Mouse (Mus musculus): ENCODE data around the gene Otof.

Gene Otof

DNA sequence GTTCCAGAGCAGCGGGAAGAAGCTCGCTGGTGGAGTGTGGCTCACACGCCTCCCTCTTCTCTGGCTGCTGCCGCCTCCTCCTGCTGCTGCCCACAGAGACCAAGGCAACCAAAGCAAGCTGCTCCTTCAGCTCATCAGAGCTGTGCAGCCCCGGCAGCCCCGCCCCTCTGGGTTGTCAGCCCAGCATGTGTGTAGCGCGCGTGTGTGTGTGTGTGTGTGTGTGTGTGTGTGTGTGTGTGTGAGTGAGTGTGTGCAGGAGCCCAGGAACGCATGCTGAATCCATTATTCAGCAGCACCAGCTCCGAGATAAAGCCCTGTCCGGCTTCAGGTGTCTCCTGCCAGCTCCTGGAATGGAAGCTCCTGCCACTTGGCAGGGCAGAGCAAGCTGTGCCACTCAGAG is at the start of gene Otof:
Gene Otof (minus strand): TSS at position 112 of the 400 bp plus-strand sequence.
- no peak for DNase-seq (ENCODE audit: low spot score in 2 of 2)

DNA sequence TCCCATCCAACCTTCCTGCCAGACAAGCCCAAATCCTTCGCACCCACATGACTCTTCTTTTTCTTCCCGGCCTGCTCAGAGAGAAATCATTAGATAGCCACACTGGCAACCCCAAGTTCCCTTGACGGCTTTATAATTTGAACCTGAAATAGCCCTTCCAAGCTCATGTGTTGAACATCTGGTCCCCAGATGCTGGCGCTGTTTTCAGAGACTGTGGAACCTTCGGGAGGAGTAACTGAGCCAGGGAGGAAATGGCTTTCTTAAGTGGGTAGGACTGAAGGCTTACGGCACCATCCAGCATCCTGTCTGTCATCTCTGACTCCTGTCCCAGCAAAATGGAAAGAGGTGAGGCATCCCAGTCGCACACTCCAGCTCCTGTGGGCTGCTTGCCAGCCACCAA is 35.6 kb upstream of the Otof start:
- no peak for DNase-seq (ENCODE audit: low spot score in 2 of 2)

- DNase-seq (ENCODE audit: low spot score in 2 of 2): no peak
These were observed 35.1 kb upstream of the Otof start for GRCm38 (mm10) chr5:30496821-30497220.

DNA sequence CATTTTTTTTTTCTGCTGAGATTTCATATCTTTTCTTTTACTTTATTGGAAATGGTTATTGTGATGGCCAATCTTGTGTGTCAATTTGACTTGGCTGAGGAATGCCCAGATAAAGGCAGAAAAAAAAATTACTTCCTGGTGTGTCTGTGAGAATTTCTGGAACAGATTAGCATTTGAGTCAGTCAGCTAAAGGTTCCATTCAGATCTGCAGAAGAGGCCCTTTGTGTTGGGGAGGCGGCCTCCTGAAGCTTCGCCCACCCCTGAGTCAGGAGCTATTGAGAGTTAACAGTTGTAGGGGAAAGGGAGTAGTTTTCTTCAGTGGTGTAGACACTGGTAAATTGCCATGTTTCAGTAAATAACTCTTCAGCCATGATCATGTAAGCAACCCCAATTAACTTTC is 33.6 kb upstream of the Otof start:
- no peak for DNase-seq (ENCODE audit: low spot score in 2 of 2)

- DNase-seq (ENCODE audit: low spot score in 2 of 2): no peak
These were observed 32.9 kb upstream of the Otof start for GRCm38 (mm10) chr5:30494606-30495005.

DNA sequence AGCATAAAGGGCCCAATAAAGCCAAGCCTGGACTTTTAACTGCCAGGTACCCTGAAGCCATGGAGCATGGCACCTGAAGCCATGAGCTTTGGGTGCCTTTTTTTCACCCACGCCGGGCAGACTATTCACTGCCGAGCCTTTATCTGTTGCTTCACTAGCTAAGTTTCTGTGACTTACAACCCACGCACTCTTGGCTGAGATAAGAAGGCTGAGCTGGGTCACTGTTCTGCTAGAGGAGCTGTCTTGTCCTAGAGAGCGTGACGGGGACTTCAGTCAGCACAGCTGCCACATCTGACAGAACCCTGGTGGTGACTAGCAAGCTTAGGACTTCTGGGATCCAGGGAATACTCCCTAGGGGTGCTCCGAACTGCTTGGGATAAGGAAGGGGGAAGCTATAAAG is 32.0 kb upstream of the Otof start:
- DNase-seq (ENCODE audit: low spot score in 2 of 2): no peak

DNA sequence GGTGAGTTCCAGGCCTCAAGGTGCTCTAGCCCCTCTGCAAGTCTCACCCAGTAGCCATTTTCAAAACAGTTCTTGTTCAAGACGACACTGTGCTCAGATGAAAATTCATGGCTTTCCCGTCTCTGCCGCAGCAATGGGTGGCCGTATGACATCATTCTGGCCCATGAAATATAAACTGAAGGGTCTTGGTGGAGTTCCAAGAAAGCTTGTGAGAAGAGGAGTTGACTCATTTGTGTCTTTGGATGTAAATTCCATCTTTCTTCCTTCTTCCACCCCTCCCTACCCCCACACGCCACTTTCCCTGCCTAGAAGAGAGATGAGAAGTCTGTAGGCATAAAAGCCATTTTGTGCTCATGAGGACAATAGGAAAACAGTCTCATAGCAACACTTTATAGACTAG is 29.1 kb upstream of the Otof start:
- no peak for DNase-seq (ENCODE audit: low spot score in 2 of 2)

- DNase-seq (ENCODE audit: low spot score in 2 of 2): no peak
These were observed 28.5 kb upstream of the Otof start for GRCm38 (mm10) chr5:30490215-30490614.

- DNase-seq (ENCODE audit: low spot score in 2 of 2): no peak
These were observed 23.4 kb upstream of the Otof start for GRCm38 (mm10) chr5:30485136-30485535.

GRCm38 (mm10) chr5:30484591-30484990 is 22.9 kb upstream of the Otof start:
- no peak for DNase-seq (ENCODE audit: low spot score in 2 of 2)

- DNase-seq (ENCODE audit: low spot score in 2 of 2): no peak
These were observed 21.8 kb upstream of the Otof start for GRCm38 (mm10) chr5:30483533-30483932.

GRCm38 (mm10) chr5:30482319-30482718 is 20.6 kb upstream of the Otof start:
- peak; percentile 36 to 40 for DNase-seq (ENCODE audit: low spot score in 2 of 2)

- DNase-seq (ENCODE audit: low spot score in 2 of 2): peak in 1 of 2 experiments; percentile 5
These were observed 14.8 kb upstream of the Otof start for GRCm38 (mm10) chr5:30476534-30476933.

GRCm38 (mm10) chr5:30472148-30472547 is 10.4 kb upstream of the Otof start:
- DNase-seq (ENCODE audit: low spot score in 2 of 2): no peak

- no peak for DNase-seq (ENCODE audit: low spot score in 2 of 2)
These were observed 8.7 kb upstream of the Otof start for GRCm38 (mm10) chr5:30470454-30470853.

DNA sequence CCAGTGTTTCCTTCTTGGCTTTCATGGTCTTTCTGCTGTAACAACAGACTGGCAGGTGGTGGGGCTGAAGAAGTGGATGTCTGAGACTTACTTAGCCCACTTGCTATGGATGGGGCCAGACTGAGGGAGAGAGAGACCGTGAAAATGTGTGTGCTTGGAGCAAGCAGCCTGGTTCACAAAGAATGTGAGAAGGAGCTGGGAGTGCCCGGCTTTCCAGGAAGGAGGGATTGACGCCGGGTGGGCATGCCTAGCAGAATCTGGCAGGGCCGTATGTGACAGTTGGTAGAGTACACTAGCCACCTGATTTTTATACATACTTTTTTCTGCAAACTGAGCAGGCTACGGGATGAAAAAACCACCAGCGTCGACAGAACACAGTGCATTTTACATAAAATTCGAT is 4.6 kb upstream of the Otof start:
- no peak for DNase-seq (ENCODE audit: low spot score in 2 of 2)

GRCm38 (mm10) chr5:30465861-30466260 is 4.1 kb upstream of the Otof start, which contains the start of gene 1700001C02Rik:
TSS of gene 1700001C02Rik (plus strand) at chr5:30466047.
- DNase-seq (ENCODE audit: low spot score in 2 of 2): no peak

- no peak for DNase-seq (ENCODE audit: low spot score in 2 of 2)
These were observed 1.6 kb downstream of the Otof start for GRCm38 (mm10) chr5:30460155-30460554.

DNA sequence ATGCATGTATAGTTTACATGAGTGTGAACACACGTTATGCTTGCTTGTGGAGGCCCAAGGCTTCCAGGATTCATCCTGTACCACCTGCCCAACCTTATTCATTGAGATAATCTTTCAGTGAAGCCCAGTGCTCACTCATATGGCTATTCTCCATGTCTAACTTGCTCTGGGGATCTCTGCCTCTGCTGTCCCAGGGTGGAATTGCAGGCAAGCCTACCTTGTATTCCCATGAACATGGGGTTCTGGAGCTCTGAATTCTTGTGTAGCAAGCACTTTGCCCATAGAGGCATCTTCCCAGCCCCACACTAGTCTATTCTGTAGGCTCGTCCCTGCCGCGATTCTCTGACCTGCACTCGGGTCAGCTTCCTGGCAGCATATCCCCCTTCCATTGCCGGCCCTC is 5.7 kb downstream of the Otof start:
- no peak for DNase-seq (ENCODE audit: low spot score in 2 of 2)

DNA sequence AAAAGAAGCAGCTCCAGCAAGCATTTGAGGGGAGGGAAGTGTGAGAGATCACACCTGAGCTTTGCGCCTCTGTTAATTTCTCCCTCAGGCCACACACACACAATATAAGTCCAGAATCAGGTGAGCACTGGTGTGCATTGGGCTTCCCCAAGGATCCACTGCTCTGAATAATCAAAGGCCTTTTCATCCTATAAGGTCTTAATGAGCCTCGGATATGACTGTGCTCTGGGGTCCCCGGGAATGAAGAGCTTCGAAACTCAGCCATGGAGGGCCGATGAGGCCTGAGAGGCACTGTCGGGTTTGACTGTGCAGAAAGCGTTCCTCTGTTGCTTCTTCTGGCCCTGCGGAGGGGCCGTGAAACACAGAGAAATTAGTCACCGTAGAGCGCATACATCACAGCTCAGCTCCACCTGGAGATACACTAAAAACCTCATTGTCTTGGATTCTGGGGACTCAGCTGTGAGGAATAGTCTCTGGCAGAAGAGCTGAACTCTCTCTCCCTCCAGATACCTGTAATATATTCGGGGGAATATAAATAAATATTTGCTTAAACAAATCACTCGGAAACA is 17.3 kb downstream of the Otof start:
- no peak for DNase-seq (ENCODE audit: low spot score in 2 of 2)

GRCm38 (mm10) chr5:30442196-30442595 is 19.5 kb downstream of the Otof start:
- no peak for DNase-seq (ENCODE audit: low spot score in 2 of 2)

DNA sequence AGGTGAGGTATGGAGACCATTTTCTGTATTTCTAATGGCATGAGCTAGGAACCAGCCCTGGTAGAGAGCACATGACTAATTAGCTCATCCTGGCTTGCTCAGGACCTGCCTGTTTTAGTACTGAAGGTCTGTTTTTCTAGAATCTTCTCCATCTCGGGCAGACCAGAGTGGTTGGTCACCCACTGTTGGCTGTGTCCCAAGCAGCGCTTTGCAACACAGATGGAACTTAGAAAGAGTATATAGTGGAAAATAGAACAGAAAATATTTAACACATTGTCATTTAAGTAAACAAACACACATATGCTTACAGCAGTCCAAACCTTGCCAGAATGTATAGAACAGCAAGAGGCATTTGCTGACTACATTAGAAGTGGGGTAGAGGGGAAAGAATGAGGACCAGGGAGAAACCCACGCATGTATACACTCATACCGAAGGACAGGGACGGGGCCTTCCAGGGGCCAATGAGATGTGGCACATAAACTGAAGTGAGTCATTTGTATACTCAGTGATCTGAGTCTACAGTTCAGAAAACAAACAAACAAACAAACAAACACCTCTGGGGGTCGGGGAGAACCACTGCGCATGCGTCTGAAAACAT is 21.3 kb downstream of the Otof start:
- no peak for DNase-seq (ENCODE audit: low spot score in 2 of 2)

DNA sequence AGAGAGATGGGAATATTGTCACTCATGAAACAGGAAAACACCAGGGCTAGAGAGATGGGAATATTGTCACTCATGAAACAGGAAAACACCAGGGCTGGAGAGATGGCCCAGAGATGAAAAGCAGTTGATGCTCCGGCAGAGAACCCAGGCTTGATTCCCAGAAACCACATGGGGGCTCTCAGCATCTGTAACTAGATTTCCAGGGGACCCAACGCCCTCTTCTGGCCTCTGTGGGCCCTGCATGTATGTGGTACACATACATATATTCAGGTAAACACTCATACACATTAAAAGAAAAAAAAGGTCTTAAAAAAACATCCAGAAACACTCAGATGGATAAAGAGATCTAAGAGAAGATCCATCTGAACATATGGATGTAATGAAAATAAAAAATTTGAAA is 22.8 kb downstream of the Otof start:
- DNase-seq (ENCODE audit: low spot score in 2 of 2): no peak

- no peak for DNase-seq (ENCODE audit: low spot score in 2 of 2)
These were observed 34.3 kb downstream of the Otof start for GRCm38 (mm10) chr5:30427406-30427805.
